Mouse (Mus musculus) limb, embryonic 15.5 days (tissue): ENCODE results near the gene Hspa12b. TPM values are rescaled to one million over a fixed set of nuclear protein-coding genes. Genes with fewer than 3 reads are reported as not detected.

ENCODE experiments used
- ATAC-seq: fragments of 200-750 bp; cut with Nextera tagmentation; 2 replicates; pipeline ENCODE4 v1.8.0; 2017; ENCODE audit warnings: low read depth, moderate TSS enrichment; ENCODE audit not compliant: insufficient number of reproducible peaks, low FRiP score, low TSS enrichment
- H3K27ac ChIP-seq: fragments of 300-500 bp; sonication (generic); 2 replicates; pipeline ENCODE4 v1.5.1; 2015; ENCODE audit warnings: moderate library complexity, mild to moderate bottlenecking, inconsistent platforms
- H3K27me3 ChIP-seq: fragments of 300-500 bp; sonication (generic); 2 replicates; pipeline ENCODE4 v1.6.1; 2015; ENCODE audit warnings: inconsistent platforms
- H3K36me3 ChIP-seq: fragments of 300-500 bp; sonication (generic); 2 replicates; pipeline ENCODE4 v1.6.1; 2015; ENCODE audit warnings: inconsistent platforms
- H3K4me1 ChIP-seq: fragments of 300-500 bp; sonication (generic); 2 replicates; pipeline ENCODE4 v1.6.1; 2015; ENCODE audit warnings: inconsistent platforms
- H3K4me2 ChIP-seq: fragments of 300-500 bp; sonication (generic); 2 replicates; pipeline ENCODE4 v1.6.1; 2015; ENCODE audit warnings: mild to moderate bottlenecking, inconsistent platforms
- H3K4me3 ChIP-seq: fragments of 300-500 bp; sonication (generic); 2 replicates; pipeline ENCODE4 v1.5.1; 2015; ENCODE audit warnings: mild to moderate bottlenecking, inconsistent platforms
- H3K9ac ChIP-seq: fragments of 300-500 bp; sonication (generic); 2 replicates; pipeline ENCODE4 v1.6.1; 2015; ENCODE audit warnings: inconsistent platforms
- H3K9me3 ChIP-seq: fragments of 300-500 bp; sonication (generic); 2 replicates; pipeline ENCODE4 v1.6.1; 2016; ENCODE audit warnings: inconsistent platforms
- WGBS: fragments of 180-500 bp; shearing (Covaris S2); methylation state at CpG from one replicate; pipeline ENCODE4 v1.1.7; 2015; 5-methylcytosine and 5-hydroxymethylcytosine counted together
- polyA plus RNA-seq: library from polyadenylated mRNA; unstranded; fragments of >200 nt; fragmentation: Nextera tagmentation; extraction: Ambion mirVana; gene quantifications from 2 replicates; pipeline ENCODE4 v1.2.1, GENCODE M21; 2015

Hspa12b gene
- polyA plus RNA-seq = 16.0 and 22.0 TPM in 2 replicates

GRCm38 (mm10) chr2:131127161-131127730 lies at the start of gene Hspa12b:
Hspa12b (plus strand) TSS chr2:131127280.
- peak within 1 kb of the TSS; percentile 70 for H3K9ac ChIP-seq
- H3K36me3 ChIP-seq = no peaks in the 10 kb centered on the region; the same call in 1 of the 2 replicates
- H3K27me3 ChIP-seq = no peaks in the 10 kb centered on the region
- peak within 1 kb of the TSS; percentile 91 for H3K27ac ChIP-seq
- peak within 1 kb of the TSS; percentile 69 for H3K4me3 ChIP-seq
- peak; percentile 93 for ATAC-seq
- H3K9me3 ChIP-seq = no peaks in the 10 kb centered on the region
- H3K4me2 ChIP-seq = peak within 1 kb of the TSS; percentile 70
- under 1% methylated on average over 28 of the region's 28 CpGs for WGBS
- H3K4me1 ChIP-seq = peaks cover 30% of the 10 kb centered on the region

GRCm38 (mm10) chr2:131080507-131080906 lies 46.6 kb upstream of the Hspa12b start:
- no peaks in the 10 kb centered on the region for H3K9me3 ChIP-seq
- no peak for ATAC-seq
- 80% methylated on average over 5 of the region's 5 CpGs for WGBS
- no peaks in the 10 kb centered on the region for H3K36me3 ChIP-seq
- H3K4me1 ChIP-seq = 0 out of 2 replicates have a peak, but pooled peaks cover 3% of the 10 kb centered on the region
- H3K27me3 ChIP-seq = no peaks in the 10 kb centered on the region
- H3K9ac ChIP-seq = no peak overlapping the region
- no peak overlapping the region for H3K27ac ChIP-seq
- H3K4me3 ChIP-seq = no peak overlapping the region
- no peak overlapping the region for H3K4me2 ChIP-seq

- 0 out of 2 replicates have a peak, but pooled peaks cover 3% of the 10 kb centered on the region for H3K4me1 ChIP-seq
- H3K4me2 ChIP-seq = no peak overlapping the region
- no peak overlapping the region for H3K27ac ChIP-seq
- WGBS = 78% methylated on average over 4 of the region's 4 CpGs
- H3K9me3 ChIP-seq = no peaks in the 10 kb centered on the region
- no peaks in the 10 kb centered on the region for H3K36me3 ChIP-seq
- H3K27me3 ChIP-seq = no peaks in the 10 kb centered on the region
- no peak overlapping the region for H3K9ac ChIP-seq
- H3K4me3 ChIP-seq = no peak overlapping the region
- ATAC-seq = no peak
Measured at GRCm38 (mm10) chr2:131084206-131084605, 42.9 kb upstream of the Hspa12b start.

GRCm38 (mm10) chr2:131086667-131087390 lies 40.3 kb upstream of the Hspa12b start, which contains the start of gene Siglec1:
Siglec1 (minus strand) TSS chr2:131086765.
- Histone ChIP-seq H3K27ac (no peak within 1 kb of the TSS), H3K36me3 (no peaks in the 10 kb centered on the region), H3K9ac (no peak within 1 kb of the TSS), H3K27me3 (no peaks in the 10 kb centered on the region), H3K4me2 (no peak within 1 kb of the TSS), H3K4me1 (0 out of 2 replicates have a peak, but pooled peaks cover 3% of the 10 kb centered on the region), H3K9me3 (no peaks in the 10 kb centered on the region), H3K4me3 (no peak within 1 kb of the TSS)
- ATAC-seq = no peak
- 80% methylated on average over 11 of the region's 11 CpGs for WGBS

- H3K9ac ChIP-seq = no peak overlapping the region
- no peak overlapping the region for H3K4me2 ChIP-seq
- no peak overlapping the region for H3K4me3 ChIP-seq
- no peaks in the 10 kb centered on the region for H3K9me3 ChIP-seq
- H3K4me1 ChIP-seq = 0 out of 2 replicates have a peak, but pooled peaks cover 3% of the 10 kb centered on the region
- ATAC-seq = no peak
- WGBS = 70% methylated on average over 4 of the region's 4 CpGs
- no peaks in the 10 kb centered on the region for H3K36me3 ChIP-seq
- no peaks in the 10 kb centered on the region for H3K27me3 ChIP-seq
- no peak overlapping the region for H3K27ac ChIP-seq
Measured at GRCm38 (mm10) chr2:131088581-131088980, 38.5 kb upstream of the Hspa12b start.

GRCm38 (mm10) chr2:131089634-131090033 lies 37.4 kb upstream of the Hspa12b start:
- no peaks in the 10 kb centered on the region for H3K36me3 ChIP-seq
- WGBS = 73% methylated on average over 1 of the region's 1 CpGs
- no peak overlapping the region for H3K27ac ChIP-seq
- 0 out of 2 replicates have a peak, but pooled peaks cover 3% of the 10 kb centered on the region for H3K4me1 ChIP-seq
- H3K4me2 ChIP-seq = no peak overlapping the region
- H3K27me3 ChIP-seq = no peaks in the 10 kb centered on the region
- no peak overlapping the region for H3K9ac ChIP-seq
- no peak for ATAC-seq
- no peak overlapping the region for H3K4me3 ChIP-seq
- H3K9me3 ChIP-seq = no peaks in the 10 kb centered on the region

- Histone ChIP-seq H3K27ac (no peak overlapping the region), H3K4me3 (no peak overlapping the region), H3K4me1 (peaks cover 5% of the 10 kb centered on the region; the same call in 1 of the 2 replicates), H3K27me3 (no peaks in the 10 kb centered on the region), H3K36me3 (no peaks in the 10 kb centered on the region), H3K4me2 (no peak overlapping the region), H3K9me3 (no peaks in the 10 kb centered on the region), H3K9ac (no peak overlapping the region)
- ATAC-seq = no peak
- WGBS = 69% methylated on average over 3 of the region's 3 CpGs
Measured at GRCm38 (mm10) chr2:131090852-131091251, 36.2 kb upstream of the Hspa12b start.

- no peak overlapping the region for H3K9ac ChIP-seq
- H3K4me3 ChIP-seq = no peak overlapping the region
- no peak overlapping the region for H3K27ac ChIP-seq
- H3K27me3 ChIP-seq = no peaks in the 10 kb centered on the region
- no peaks in the 10 kb centered on the region for H3K36me3 ChIP-seq
- H3K4me1 ChIP-seq = peaks cover 8% of the 10 kb centered on the region
- no peak for ATAC-seq
- 77% methylated on average over 5 of the region's 5 CpGs for WGBS
- H3K4me2 ChIP-seq = no peak overlapping the region
- H3K9me3 ChIP-seq = no peaks in the 10 kb centered on the region
Measured at GRCm38 (mm10) chr2:131093577-131093976, 33.5 kb upstream of the Hspa12b start.

GRCm38 (mm10) chr2:131094823-131095222 lies 32.3 kb upstream of the Hspa12b start:
- 0% methylated on average over 1 of the region's 1 CpGs for WGBS
- ATAC-seq = no peak

GRCm38 (mm10) chr2:131096101-131096795 lies 30.8 kb upstream of the Hspa12b start:
- WGBS = 3% methylated on average over 9 of the region's 9 CpGs
- no peak overlapping the region for H3K9ac ChIP-seq

More at GRCm38 (mm10) chr2:131094823-131095222, 32.3 kb upstream of the Hspa12b start:
- Histone ChIP-seq H3K4me2 (no peak overlapping the region), H3K27ac (no peak overlapping the region), H3K4me3 (no peak overlapping the region), H3K27me3 (no peaks in the 10 kb centered on the region), H3K9me3 (no peaks in the 10 kb centered on the region), H3K9ac (no peak overlapping the region), H3K4me1 (peaks cover 6% of the 10 kb centered on the region), H3K36me3 (no peaks in the 10 kb centered on the region)

GRCm38 (mm10) chr2:131097087-131097486 lies 30.0 kb upstream of the Hspa12b start:
- Histone ChIP-seq H3K27ac (peak overlapping the region; percentile 73; the same call in 1 of the 2 replicates), H3K4me3 (no peak overlapping the region), H3K27me3 (no peaks in the 10 kb centered on the region), H3K9me3 (no peaks in the 10 kb centered on the region), H3K36me3 (no peaks in the 10 kb centered on the region), H3K4me1 (peaks cover 6% of the 10 kb centered on the region), H3K4me2 (no peak overlapping the region), H3K9ac (no peak overlapping the region)
- no peak for ATAC-seq
- 89% methylated on average over 4 of the region's 4 CpGs for WGBS

More at GRCm38 (mm10) chr2:131096101-131096795, 30.8 kb upstream of the Hspa12b start:
- Histone ChIP-seq H3K9me3 (no peaks in the 10 kb centered on the region), H3K4me1 (peaks cover 6% of the 10 kb centered on the region), H3K4me2 (peak overlapping the region; percentile 19; the same call in 1 of the 2 replicates), H3K27ac (peak overlapping the region; percentile 73), H3K27me3 (no peaks in the 10 kb centered on the region), H3K4me3 (no peak overlapping the region), H3K36me3 (no peaks in the 10 kb centered on the region)
- peak; percentile 62; the same call in 1 of the 2 replicates for ATAC-seq
